Mouse (Mus musculus) ES-E14 (cell line): ENCODE data around the gene Tgfbr2. TPM values are rescaled to one million over a fixed set of nuclear protein-coding genes. Genes with fewer than 3 reads are reported as not detected.

Source experiments
- DNase-seq: peaks from one replicate; pipeline ENCODE4 v3.0.0-alpha.2; 2013; ENCODE audit warnings: low read depth, low spot score
- H3K27ac ChIP-seq: 2 replicates; pipeline ENCODE4 v1.5.1; 2012; ENCODE audit warnings: low read depth, mild to moderate bottlenecking, low read length, moderate library complexity, mixed read lengths; ENCODE audit not compliant: poor library complexity, insufficient read depth, severe bottlenecking
- H3K36me3 ChIP-seq: 2 replicates; pipeline ENCODE4 v1.6.1; 2012; ENCODE audit warnings: mild to moderate bottlenecking, low read length, moderate library complexity, mixed read lengths; ENCODE audit not compliant: control insufficient read depth, poor library complexity, insufficient read depth, severe bottlenecking
- H3K4me1 ChIP-seq, 2 experiments: fragments of 150-350 bp in 1 of 2; sonication (generic) in 1 of 2; 2 replicates each; pipeline ENCODE4 v1.6.1; 2012; ENCODE audit warnings: low read length in 2 of 2, mild to moderate bottlenecking in 1 of 2, mixed read lengths in 1 of 2; ENCODE audit not compliant: control insufficient read depth in 2 of 2, insufficient read depth in 2 of 2, poor library complexity in 1 of 2
- H3K4me3 ChIP-seq, 2 experiments: fragments of 150-350 bp in 1 of 2; sonication (generic) in 1 of 2; 2 replicates each; pipeline ENCODE4 v1.5.1; 2012; ENCODE audit warnings: low read length in 2 of 2, low read depth in 1 of 2, mild to moderate bottlenecking in 1 of 2, mixed read lengths in 1 of 2; ENCODE audit not compliant: insufficient read depth in 1 of 2, poor library complexity in 1 of 2, severe bottlenecking in 1 of 2
- H3K9ac ChIP-seq: 2 replicates; pipeline ENCODE4 v1.6.1; 2012; ENCODE audit warnings: low read depth, mild to moderate bottlenecking, low read length, mixed read lengths; ENCODE audit not compliant: poor library complexity, insufficient read depth, severe bottlenecking
- H3K9me3 ChIP-seq: fragments of 150-350 bp; sonication (generic); 2 replicates; pipeline ENCODE4 v1.6.1; 2012; ENCODE audit warnings: low read depth, mild to moderate bottlenecking, low read length; ENCODE audit not compliant: control insufficient read depth, insufficient read depth
- CHD2 ChIP-seq: IDR thresholded peaks from 2 replicates; pipeline ENCODE4 v1.6.1; 2014; ENCODE audit warnings: mild to moderate bottlenecking, low read depth, low read length, inconsistent platforms
- HCFC1 ChIP-seq: IDR thresholded peaks from 2 replicates; pipeline ENCODE4 v1.6.1; 2012; ENCODE audit warnings: low read length, inconsistent platforms, borderline replicate concordance; ENCODE audit not compliant: insufficient read depth
- MAFK ChIP-seq: IDR thresholded peaks from 2 replicates; pipeline ENCODE4 v1.6.1; 2014; ENCODE audit warnings: mild to moderate bottlenecking, low read depth, low read length, inconsistent platforms; ENCODE audit not compliant: insufficient read depth
- ZC3H11A ChIP-seq: IDR thresholded peaks from 2 replicates; pipeline ENCODE4 v1.6.1; 2012; ENCODE audit warnings: low read depth, mild to moderate bottlenecking, inconsistent platforms, low read length, borderline replicate concordance
- ZNF384 ChIP-seq: IDR thresholded peaks from 2 replicates; pipeline ENCODE4 v1.6.1; 2012; ENCODE audit warnings: low read depth, low read length, inconsistent platforms
- in situ Hi-C, 2 experiments: fragments of 600-800 bp; cut with MboI; formaldehyde crosslinking; loops; one replicate each; pipeline ENCODE4 v1.15.1; 2025; ENCODE audit warnings: low sequenced_read_pairs in 2 of 2, inconsistent platforms in 1 of 2; ENCODE audit not compliant: unreplicated experiment in 2 of 2
- total RNA-seq: library from RNA; depleted of rRNA; stranded (reverse); fragments of 300-350 nt; gene quantifications from 2 replicates; pipeline ENCODE4 v1.2.3, GENCODE M21; 2012

The Tgfbr2 gene
- total RNA-seq, 1 experiment: 5.1 TPM

GRCm38 (mm10) chr9:116128886-116129285 is 46.3 kb downstream of the Tgfbr2 start:
- no peaks in the 10 kb centered on the region for H3K36me3 ChIP-seq
- no peaks in the 10 kb centered on the region for H3K9me3 ChIP-seq
- TF ChIP-seq MAFK (no peak), ZNF384 (no peak), HCFC1 (no peak), CHD2 (no peak)
- no peak overlapping the region for H3K9ac ChIP-seq
- no peak overlapping the region for H3K4me3 ChIP-seq
- H3K4me1 ChIP-seq: no peaks in the 10 kb centered on the region
- no peak overlapping the region for H3K27ac ChIP-seq
- in situ Hi-C loops: no loop called here
- no peak for DNase-seq

- Histone ChIP-seq H3K27ac (no peak overlapping the region), H3K36me3 (no peaks in the 10 kb centered on the region), H3K9me3 (no peaks in the 10 kb centered on the region), H3K4me1 (no peaks in the 10 kb centered on the region), H3K4me3 (no peak overlapping the region), H3K9ac (no peak overlapping the region)
- no peak for DNase-seq
- in situ Hi-C loops: no loop called here
- TF ChIP-seq HCFC1 (no peak), ZNF384 (no peak), MAFK (no peak), CHD2 (no peak), ZC3H11A (no peak)
These were observed 46.8 kb downstream of the Tgfbr2 start for GRCm38 (mm10) chr9:116128311-116128710.

GRCm38 (mm10) chr9:116126494-116126893 is 48.7 kb downstream of the Tgfbr2 start:
- in situ Hi-C loops: no loop called here
- no peak overlapping the region for H3K4me3 ChIP-seq
- no peaks in the 10 kb centered on the region for H3K36me3 ChIP-seq

GRCm38 (mm10) chr9:116122969-116123589 is 52.1 kb downstream of the Tgfbr2 start:
- Histone ChIP-seq H3K4me3 (no peak overlapping the region), H3K4me1 (no peaks in the 10 kb centered on the region), H3K9ac (no peak overlapping the region), H3K9me3 (no peaks in the 10 kb centered on the region), H3K36me3 (no peaks in the 10 kb centered on the region), H3K27ac (no peak overlapping the region)
- DNase-seq: no peak
- TF ChIP-seq HCFC1: no peak
- TF ChIP-seq CHD2: no peak
- no peak for TF ChIP-seq ZNF384
- TF ChIP-seq MAFK: no peak
- no peak for TF ChIP-seq ZC3H11A
- in situ Hi-C loops: no loop called here

More at GRCm38 (mm10) chr9:116126494-116126893, 48.7 kb downstream of the Tgfbr2 start:
- H3K9me3 ChIP-seq: no peaks in the 10 kb centered on the region
- no peak overlapping the region for H3K27ac ChIP-seq
- H3K4me1 ChIP-seq: no peaks in the 10 kb centered on the region
- no peak for TF ChIP-seq MAFK
- no peak for TF ChIP-seq HCFC1
- TF ChIP-seq ZC3H11A: no peak
- TF ChIP-seq CHD2: no peak
- no peak for TF ChIP-seq ZNF384
- no peak for DNase-seq
- no peak overlapping the region for H3K9ac ChIP-seq

- DNase-seq: no peak
- H3K27ac ChIP-seq: no peak overlapping the region
- no peak overlapping the region for H3K4me3 ChIP-seq
- no peaks in the 10 kb centered on the region for H3K36me3 ChIP-seq
- H3K9me3 ChIP-seq: no peaks in the 10 kb centered on the region
- no peak overlapping the region for H3K9ac ChIP-seq
- in situ Hi-C loops: no loop called here
- TF ChIP-seq HCFC1 (no peak), ZNF384 (no peak), CHD2 (no peak), ZC3H11A (no peak), MAFK (no peak)
- H3K4me1 ChIP-seq: no peaks in the 10 kb centered on the region
These were observed 52.6 kb downstream of the Tgfbr2 start for GRCm38 (mm10) chr9:116122544-116122943.
